Mouse (Mus musculus) C2C12 (cell line): Measurements from ENCODE around the gene Bco1.

ENCODE experiments used
- CEBPB ChIP-seq: IDR thresholded peaks from one replicate; pipeline ENCODE4 v1.6.1; 2011; ENCODE audit warnings: low read depth, mild to moderate bottlenecking, control low read depth, moderate library complexity
- CTCF ChIP-seq: IDR thresholded peaks from one replicate; pipeline ENCODE4 v1.5.1; 2011; ENCODE audit not compliant: control insufficient read depth, insufficient read depth, insufficient read length
- FOSL1 ChIP-seq: IDR thresholded peaks from one replicate; pipeline ENCODE4 v1.8.0; 2011; ENCODE audit warnings: mild to moderate bottlenecking, low read length; ENCODE audit not compliant: poor library complexity, insufficient read depth, severe bottlenecking
- MAX ChIP-seq: IDR thresholded peaks from one replicate; pipeline ENCODE4 v1.6.1; 2011; ENCODE audit warnings: mild to moderate bottlenecking, control low read depth
- MYOG ChIP-seq: IDR thresholded peaks from one replicate; pipeline ENCODE4 v1.6.1; 2011; ENCODE audit not compliant: control insufficient read depth, insufficient read length; ENCODE audit errors: extremely low read depth
- USF1 ChIP-seq: IDR thresholded peaks from one replicate; pipeline ENCODE4 v1.6.1; 2011; ENCODE audit warnings: low read depth, mild to moderate bottlenecking, control low read depth, moderate library complexity

DNA sequence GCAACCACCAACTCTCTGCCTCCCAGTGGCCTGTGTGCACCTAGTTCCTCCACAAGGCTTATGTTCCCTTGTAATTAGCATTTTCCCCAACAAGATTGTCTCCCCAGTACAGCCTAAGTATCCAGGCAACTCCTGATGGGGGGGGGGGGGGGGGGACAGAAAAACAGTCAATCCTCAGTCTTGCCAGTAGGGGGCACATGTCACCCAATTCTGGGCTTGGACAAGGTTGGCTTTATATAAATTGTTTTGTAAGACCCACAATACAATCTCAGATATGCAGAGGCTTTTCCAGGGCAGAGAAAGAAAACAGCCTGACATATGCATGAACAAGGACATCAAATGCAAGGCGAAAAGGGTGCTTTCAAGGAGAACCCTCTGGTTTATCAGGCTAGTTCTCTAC, 25.9 kb upstream of the Bco1 start:
- no peak for TF ChIP-seq CTCF
- no peak for TF ChIP-seq USF1
- no peak for TF ChIP-seq MAX
- no peak for TF ChIP-seq CEBPB
- no peak for TF ChIP-seq MYOG
- TF ChIP-seq FOSL1: no peak
